Mouse (Mus musculus) testis, adult 2 months (tissue): ENCODE data around the gene Rmnd5b. TPM values are rescaled to one million over a fixed set of nuclear protein-coding genes. Genes with fewer than 3 reads are reported as not detected.

Experiments used
- H3K27ac ChIP-seq: fragments of 200-500 bp; 2 replicates; pipeline ENCODE4 v1.5.1; 2012; ENCODE audit warnings: low read depth, low read length; ENCODE audit not compliant: control insufficient read depth, insufficient read depth
- H3K27me3 ChIP-seq: fragments of 200-500 bp; 2 replicates; pipeline ENCODE4 v1.6.1; 2012; ENCODE audit warnings: mild to moderate bottlenecking, low read length, moderate library complexity; ENCODE audit not compliant: control insufficient read depth, insufficient read depth
- H3K36me3 ChIP-seq: fragments of 200-500 bp; 2 replicates; pipeline ENCODE4 v1.6.1; 2012; ENCODE audit warnings: mild to moderate bottlenecking, low read length; ENCODE audit not compliant: control insufficient read depth, insufficient read depth
- H3K4me1 ChIP-seq: fragments of 200-500 bp; 2 replicates; pipeline ENCODE4 v1.6.1; 2012; ENCODE audit warnings: low read length; ENCODE audit not compliant: control insufficient read depth, insufficient read depth
- H3K4me3 ChIP-seq: fragments of 200-500 bp; 2 replicates; pipeline ENCODE4 v1.5.1; 2012; ENCODE audit warnings: low read depth, mild to moderate bottlenecking, low read length, moderate library complexity, mixed read lengths; ENCODE audit not compliant: control insufficient read depth
- CTCF ChIP-seq: fragments of 200-500 bp; IDR thresholded peaks from 2 replicates; pipeline ENCODE4 v1.5.1; 2012; ENCODE audit warnings: low read depth, mild to moderate bottlenecking, inconsistent platforms, low read length, moderate library complexity; ENCODE audit not compliant: control insufficient read depth, insufficient read depth, insufficient replicate concordance
- POLR2A ChIP-seq: fragments of 200-500 bp; IDR thresholded peaks from 2 replicates; pipeline ENCODE4 v1.6.1; 2012; ENCODE audit warnings: low read depth, mild to moderate bottlenecking, inconsistent platforms, low read length, moderate library complexity; ENCODE audit not compliant: control insufficient read depth
- polyA plus RNA-seq: library from polyadenylated mRNA; depleted of rRNA; stranded (reverse); fragments of >200 nt; gene quantifications from 2 replicates; pipeline ENCODE4 v1.2.3, GENCODE M21; 2012

Rmnd5b gene
- polyA plus RNA-seq, 1 experiment: 66.5 TPM

DNA sequence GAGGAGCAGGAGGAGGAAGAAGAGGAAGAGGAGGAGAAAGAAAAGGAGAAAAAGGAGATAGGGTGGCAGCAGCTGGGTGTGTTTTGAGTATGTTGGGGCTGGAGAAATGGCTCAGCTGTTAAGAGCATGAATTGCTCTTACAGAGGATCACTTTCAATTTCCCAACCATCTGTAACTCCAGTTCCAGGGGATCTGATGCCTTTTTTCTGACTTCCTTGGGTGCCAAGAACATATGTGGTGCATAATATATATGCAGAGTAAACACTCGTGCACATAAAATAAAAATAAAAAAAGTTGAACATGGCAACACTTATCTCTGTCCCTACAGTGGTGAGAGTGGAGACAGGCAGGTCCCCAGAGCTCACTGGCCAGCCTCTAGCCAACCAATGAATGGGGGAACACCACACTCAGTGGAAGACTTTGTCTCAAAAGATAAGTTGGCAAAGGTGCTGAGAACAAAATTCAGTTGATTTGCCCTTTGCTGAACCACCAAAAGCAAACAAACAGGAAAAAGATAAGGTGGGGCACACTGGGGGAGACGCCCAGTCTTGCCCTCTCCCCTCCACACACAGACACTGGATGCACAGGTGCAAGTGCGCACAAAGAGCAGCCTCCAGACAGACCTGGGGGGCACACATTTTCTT is 26.3 kb downstream of the Rmnd5b start:
- TF ChIP-seq CTCF (no peak), POLR2A (no peak)
- Histone ChIP-seq H3K36me3 (0 out of 2 replicates have a peak, but pooled peaks cover 4% of the 10 kb centered on the region), H3K27ac (no peak overlapping the region), H3K4me1 (peaks cover 2% of the 10 kb centered on the region), H3K4me3 (no peak overlapping the region), H3K27me3 (no peaks in the 10 kb centered on the region)

DNA sequence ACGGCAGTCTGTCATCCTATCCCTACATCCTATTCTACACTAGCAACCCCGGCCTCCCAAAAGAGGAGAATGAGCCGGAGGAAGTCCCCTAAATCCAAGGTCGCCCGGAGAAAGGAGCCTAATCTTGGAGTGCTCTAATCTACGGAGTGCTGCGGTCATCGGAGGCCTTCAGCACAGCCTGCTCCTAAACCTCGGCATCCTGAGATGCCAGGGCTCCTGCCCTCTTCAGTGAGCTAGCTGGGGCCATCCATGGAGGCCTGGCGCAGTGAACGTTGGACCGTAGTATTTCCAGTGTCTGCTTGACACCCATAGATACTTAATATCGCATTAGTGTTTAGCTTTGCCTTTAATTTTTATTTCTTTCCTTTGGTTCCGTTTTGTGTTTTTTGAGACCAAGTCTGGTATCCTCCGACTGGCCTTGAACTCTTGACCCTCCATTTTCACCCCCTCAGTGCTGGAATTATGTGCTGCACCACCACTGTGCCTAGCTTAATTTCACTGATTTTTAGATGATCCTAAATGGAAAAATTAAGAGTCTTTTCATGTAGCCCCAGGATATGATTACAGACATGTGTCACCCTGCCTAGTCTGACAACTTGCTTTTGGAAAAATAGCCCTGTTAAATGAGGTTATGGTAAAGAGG is 28.5 kb downstream of the Rmnd5b start:
- peaks cover 8% of the 10 kb centered on the region for H3K36me3 ChIP-seq
- TF ChIP-seq CTCF (no peak), POLR2A (no peak)
- peak overlapping the region; percentile 92 for H3K4me3 ChIP-seq
- no peaks in the 10 kb centered on the region for H3K27me3 ChIP-seq
- H3K27ac ChIP-seq: peak overlapping the region; percentile 94
- 0 out of 2 replicates have a peak, but pooled peaks cover 2% of the 10 kb centered on the region for H3K4me1 ChIP-seq

DNA sequence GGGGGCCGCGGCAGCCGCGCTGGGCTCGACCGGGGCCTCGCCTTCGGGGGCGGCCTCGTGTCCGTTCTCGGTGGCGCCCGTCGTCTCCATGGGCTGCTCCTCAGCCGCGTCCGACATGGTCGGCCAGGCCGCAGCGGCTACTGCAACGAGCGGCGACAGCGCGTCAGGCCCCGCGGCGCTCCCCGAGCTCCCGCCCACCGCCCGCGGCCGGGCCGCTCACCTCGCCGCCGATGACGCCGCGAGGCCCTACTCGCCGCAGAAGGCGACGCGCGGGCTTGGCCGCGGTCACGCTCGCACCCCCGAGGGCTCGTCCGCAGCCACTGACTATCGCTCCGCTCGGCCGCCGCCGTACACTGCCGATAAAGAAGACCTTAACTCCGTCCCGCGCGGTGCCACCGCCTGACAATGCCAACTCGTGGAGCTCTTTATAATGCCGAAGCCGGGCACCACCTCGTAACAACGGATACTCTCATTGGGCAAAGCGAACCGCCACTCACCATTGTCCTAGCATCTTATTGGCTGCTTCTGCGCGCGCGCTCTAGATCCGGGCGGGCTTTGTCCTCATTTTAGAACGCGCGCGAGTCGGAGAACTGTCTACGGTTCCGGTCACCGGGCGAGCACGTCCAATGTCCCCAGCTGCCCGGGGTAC is 29.1 kb downstream of the Rmnd5b start, which contains the start of gene Hnrnpab:
Hnrnpab (minus strand) TSS at position 401 of the 649 bp plus-strand sequence.
- TF ChIP-seq CTCF (no peak), POLR2A (peak; percentile 100)
- no peaks in the 10 kb centered on the region for H3K27me3 ChIP-seq
- H3K36me3 ChIP-seq: peaks cover 8% of the 10 kb centered on the region
- peak within 1 kb of the TSS; percentile 92 for H3K4me3 ChIP-seq
- H3K4me1 ChIP-seq: 0 out of 2 replicates have a peak, but pooled peaks cover 2% of the 10 kb centered on the region
- peak within 1 kb of the TSS; percentile 94 for H3K27ac ChIP-seq

DNA sequence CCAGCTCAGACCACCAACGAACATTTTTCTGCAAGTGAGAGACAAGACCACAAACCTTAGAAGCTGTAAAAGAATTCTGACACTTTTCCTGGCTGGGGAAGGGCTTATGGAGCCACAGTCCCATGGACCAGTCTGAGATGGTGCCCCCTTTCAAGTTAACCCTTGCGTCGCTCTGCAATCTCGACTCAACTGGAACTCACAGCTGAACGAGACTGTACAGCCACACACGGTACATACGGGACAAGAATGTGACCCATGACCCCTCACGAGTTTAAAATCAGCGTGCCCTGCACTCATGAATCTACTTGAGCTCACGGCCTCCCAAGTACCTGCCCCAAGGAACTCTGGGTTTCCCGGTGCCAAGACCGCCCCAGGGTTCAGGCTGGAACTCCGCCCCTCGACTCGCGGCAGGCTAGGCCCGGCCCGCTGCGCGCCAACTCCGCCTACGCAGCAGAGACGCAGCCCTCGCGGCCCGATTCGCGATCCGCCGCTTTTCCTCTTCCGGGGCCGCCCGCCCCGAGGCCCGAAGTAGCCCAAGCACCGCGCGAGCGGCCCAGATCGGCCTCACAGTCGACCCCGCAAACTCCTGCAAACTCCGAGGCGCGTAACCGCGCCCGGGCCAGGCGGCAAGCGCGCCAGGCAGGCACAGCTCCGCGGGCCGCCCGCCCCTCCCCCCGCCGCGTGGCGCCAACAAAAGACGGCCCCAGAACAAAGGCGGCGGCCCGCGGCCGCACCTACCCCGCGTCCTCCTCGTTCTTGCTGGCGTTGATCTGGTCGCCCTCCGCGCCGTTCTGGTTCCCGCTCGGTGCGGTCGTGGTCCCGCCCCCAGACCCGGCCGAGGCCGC is 29.9 kb downstream of the Rmnd5b start:
- Histone ChIP-seq H3K36me3 (peaks cover 8% of the 10 kb centered on the region), H3K4me3 (peak overlapping the region; percentile 92), H3K4me1 (0 out of 2 replicates have a peak, but pooled peaks cover 2% of the 10 kb centered on the region)

DNA sequence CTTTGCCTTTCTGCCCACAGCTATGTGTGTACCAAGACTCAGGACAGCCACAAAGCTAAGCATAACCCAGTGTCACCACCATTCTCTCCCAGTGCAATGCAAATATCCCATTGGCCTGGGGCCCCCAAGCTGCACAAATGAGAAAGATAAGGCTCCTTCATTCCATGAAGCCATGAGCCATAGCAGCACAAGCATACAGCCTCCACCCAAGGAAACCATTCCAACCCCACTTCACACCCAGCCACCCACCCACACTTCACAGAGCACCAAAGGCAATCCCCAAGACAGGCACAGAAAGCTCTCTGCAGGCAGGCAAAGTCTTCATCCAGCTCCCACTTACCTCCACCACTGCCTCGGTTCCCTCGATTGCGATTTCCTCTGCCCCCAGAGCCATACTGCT is 33.4 kb downstream of the Rmnd5b start:
- no peaks in the 10 kb centered on the region for H3K27me3 ChIP-seq
- 0 out of 2 replicates have a peak, but pooled peaks cover 2% of the 10 kb centered on the region for H3K4me1 ChIP-seq
- no peak overlapping the region for H3K4me3 ChIP-seq
- H3K27ac ChIP-seq: no peak overlapping the region
- H3K36me3 ChIP-seq: peaks cover 8% of the 10 kb centered on the region
- TF ChIP-seq POLR2A (no peak), CTCF (no peak)

More for the DNA sequence above, 29.9 kb downstream of the Rmnd5b start:
- TF ChIP-seq CTCF (no peak), POLR2A (peak; percentile 71)
- H3K27me3 ChIP-seq: no peaks in the 10 kb centered on the region
- peak overlapping the region; percentile 94 for H3K27ac ChIP-seq

DNA sequence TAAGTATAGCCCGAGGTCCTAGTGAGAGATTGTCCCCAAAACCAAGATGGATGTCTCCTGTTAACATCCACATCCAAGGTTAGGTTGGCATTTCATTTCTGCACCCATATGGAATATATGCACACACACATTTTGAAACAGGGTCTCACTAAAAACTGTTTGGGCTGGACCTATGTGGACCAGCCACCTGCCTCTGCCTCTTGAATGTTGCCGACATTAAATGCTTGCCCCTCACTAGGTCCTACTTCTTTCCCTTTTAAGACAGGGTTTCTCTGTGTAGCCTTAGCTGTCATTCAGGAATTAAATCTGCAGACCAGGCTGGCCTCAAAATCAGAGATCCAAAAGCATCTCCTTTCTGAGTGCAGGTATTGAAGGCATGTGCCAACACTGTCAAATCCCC is 38.1 kb downstream of the Rmnd5b start:
- TF ChIP-seq POLR2A (no peak), CTCF (no peak)
- no peaks in the 10 kb centered on the region for H3K4me1 ChIP-seq
- no peak overlapping the region for H3K4me3 ChIP-seq
- H3K27me3 ChIP-seq: no peaks in the 10 kb centered on the region
- no peak overlapping the region for H3K27ac ChIP-seq
- no peaks in the 10 kb centered on the region; the same call in 1 of the 2 replicates for H3K36me3 ChIP-seq

DNA sequence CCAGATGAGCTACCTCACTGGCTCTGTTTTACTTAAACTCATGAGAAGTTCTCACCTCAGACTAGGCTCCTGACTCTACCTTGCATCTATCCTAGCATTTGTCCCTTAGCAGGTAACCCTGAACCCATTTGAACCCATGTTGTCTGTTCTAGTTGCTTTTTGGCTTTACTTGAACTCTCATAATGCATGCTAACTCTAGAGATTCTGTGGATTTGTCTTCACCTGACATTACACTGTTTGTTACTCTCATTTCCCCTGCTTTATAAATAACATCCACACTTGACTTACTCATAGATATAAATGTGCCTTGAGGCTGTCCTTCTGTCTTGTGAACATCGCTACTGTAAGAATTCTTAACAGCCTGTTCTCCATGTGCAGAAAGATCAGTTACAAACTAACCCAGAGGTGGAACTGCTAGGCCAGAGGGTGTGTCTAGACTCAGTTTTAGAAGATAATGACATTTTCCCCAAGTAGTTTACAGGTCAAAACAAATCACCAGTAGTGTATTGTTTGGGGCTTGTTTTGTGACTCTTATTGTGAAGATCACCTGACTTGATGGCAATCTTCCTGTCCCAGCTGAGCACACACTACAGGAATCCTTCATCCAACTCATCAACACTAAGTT is 40.1 kb downstream of the Rmnd5b start:
- peaks cover 3% of the 10 kb centered on the region for H3K36me3 ChIP-seq
- no peak overlapping the region for H3K4me3 ChIP-seq
- H3K4me1 ChIP-seq: no peaks in the 10 kb centered on the region
- no peak overlapping the region for H3K27ac ChIP-seq
- H3K27me3 ChIP-seq: no peaks in the 10 kb centered on the region
- TF ChIP-seq CTCF (no peak), POLR2A (no peak)
